Mouse (Mus musculus): Measurements from ENCODE around the gene Slc7a11.
A peak's percentile ranks its signal among the peaks of the same experiment; 100 is the strongest.

Gene Slc7a11

DNA sequence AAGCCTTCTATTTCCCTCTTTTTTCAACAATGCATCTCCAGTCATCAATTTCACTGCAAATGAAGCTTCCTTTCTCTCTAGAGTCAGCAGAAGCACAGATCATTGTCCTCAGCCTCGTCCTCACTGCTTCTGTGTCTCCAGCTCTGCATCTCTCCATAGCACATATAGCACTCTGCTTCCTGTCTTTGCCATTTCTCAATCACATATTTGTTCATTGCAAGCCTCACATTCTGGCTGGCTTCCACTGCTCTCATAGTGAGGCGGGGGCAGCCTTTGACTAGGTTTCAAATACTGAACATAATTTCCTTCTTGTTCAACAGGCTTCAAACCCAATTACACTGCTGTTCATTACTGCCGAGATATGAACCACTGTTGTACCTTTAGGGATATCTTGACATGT is 305.1 kb downstream of the Slc7a11 start:
- DNase-seq (ENCODE audit: low read depth) = no peak

DNA sequence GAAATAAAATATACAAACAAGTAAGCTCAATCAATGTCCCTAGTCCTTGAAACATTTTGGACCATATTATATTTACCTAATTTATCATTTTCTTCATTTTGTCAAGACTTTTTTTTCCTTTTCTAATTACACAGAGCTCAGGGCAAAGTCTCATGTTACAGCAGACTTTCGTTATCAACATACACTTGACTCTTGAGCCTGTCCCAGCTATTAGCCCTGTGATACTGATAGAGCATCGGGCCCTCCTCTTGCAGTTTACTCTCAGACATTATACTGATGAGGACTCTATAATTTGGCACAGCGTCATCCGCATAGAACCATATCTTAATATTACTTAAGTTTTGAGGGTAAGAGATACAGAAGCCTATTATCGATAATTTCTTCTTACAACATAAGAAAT is 311.2 kb downstream of the Slc7a11 start:
- DNase-seq (ENCODE audit: low read depth) = no peak

DNA sequence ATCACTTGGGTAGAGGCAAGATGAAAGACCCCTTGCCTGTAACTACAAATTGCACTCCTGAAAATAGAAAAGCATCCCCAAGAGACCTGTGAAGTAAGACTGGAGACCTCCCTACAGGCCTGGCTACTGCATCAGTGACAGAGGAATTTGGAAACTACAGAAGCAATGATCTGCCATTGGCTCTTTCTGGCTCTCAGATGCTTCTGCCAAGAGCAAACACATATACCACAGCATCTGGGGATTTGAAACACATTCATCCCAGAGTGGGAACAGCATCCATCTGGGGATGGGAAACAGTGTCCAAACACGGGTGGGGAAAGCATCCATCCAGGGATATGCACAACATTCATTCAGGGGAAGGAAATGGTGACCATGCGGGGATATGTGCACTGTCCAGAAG is 313.1 kb downstream of the Slc7a11 start:
- DNase-seq (ENCODE audit: low read depth) = no peak

DNA sequence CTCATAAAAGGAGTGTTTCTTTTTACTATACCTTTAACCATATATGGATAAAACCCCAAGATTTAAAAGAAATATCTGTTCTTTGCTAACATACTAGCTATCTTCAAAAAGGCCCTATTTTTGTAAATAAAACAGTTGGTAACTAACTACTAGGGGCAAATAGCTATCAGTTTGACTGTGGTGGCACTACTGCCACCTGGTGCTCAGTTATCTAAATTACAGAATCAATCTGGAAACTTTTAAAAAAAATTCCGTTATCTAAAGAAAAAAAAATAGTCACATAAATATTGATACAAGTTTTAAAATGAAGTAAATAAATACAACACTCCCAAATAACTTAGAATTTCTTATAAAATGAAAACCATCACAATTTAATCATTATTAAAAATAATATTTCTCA is 322.4 kb downstream of the Slc7a11 start:
- no peak for DNase-seq (ENCODE audit: low read depth)

DNA sequence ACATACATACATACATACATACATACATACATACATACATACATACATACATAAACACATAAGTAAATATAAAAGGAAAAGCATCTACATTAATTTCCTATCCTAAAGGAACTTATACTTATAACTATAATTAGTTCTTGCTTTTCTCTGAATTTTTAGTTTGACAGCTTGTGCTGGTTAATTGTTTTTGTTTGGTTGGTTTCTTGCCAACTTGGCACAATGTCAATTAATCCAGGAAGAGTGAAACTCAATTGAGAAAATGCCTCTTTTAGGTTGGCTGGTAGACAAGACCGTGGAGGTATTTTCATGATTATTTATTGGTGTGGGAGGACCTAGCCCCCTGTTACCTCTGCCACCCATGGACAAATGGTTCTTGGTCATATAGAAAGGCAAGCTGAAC is 327.1 kb downstream of the Slc7a11 start:
- DNase-seq (ENCODE audit: low read depth) = no peak

DNA sequence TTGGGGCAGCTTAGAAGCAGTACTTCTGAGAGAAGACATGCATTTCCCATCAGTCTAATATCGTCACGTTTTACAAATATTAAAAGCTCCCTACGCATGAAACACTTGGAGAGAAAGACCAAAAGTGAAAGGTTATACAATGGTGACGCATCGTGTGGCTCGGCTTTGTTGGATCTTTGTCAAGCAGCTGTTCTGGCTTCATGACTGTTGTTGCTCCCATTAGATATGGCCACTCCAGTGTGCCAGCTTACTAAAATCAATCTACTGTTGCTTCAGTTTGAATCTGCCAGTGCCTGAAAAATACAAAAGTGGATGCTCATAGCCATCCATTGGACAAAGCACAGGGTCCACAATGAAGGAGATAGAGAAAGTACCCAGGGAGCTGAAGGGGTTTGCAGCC is 337.9 kb downstream of the Slc7a11 start:
- DNase-seq (ENCODE audit: low read depth) = no peak

DNA sequence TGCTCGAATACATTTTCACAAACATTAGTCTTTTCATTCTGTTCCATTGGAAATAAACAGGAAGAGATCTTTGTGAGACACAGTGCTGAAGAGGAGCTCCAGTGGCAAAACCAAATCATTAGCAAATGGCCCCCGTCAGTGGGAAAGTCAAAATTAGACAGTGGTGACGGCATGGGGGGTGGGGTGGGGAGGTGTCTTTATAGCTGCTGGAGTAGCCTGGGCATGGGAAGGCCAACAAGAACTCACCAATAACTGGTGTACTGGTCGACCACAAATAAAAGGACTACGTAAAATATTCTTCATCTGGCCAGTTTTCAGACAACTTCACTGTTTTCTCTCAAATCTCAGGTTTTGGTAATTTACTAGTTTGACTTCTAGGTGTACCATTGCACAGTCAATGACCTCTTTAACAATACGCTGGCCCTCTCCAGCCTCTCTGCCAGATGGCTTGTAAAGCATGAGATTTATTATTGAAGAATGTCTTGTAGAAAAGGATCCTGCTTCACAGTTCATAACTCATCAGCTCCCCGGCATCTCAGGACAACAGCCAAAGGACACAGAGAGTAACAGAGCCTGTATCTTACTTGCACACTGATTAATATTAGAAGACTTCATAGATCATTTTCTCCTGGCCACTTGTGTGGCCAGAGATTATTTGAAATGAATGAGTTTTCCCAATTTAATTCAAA is 348.9 kb downstream of the Slc7a11 start:
- DNase-seq (ENCODE audit: low read depth) = no peak

DNA sequence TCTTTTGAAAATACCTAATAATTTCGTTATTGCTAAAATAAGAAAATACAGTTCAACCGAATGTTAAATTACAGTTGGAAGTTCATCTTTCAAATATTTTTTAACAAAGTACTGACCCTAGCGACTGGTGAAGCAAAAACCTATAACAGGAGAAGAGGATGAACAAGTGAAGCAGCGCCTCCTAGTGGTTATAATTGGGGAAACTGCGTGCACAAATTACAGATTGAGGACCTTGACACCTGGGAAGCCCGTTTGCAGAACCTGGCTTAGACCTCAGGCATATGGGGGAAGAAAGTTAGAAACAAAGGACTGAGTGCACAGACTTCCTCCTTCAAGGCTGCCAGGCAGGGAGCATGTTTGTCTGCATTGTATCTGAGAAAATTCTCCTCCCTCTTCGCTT is 366.4 kb downstream of the Slc7a11 start:
- peak; percentile 34 for DNase-seq (ENCODE audit: low read depth)

DNA sequence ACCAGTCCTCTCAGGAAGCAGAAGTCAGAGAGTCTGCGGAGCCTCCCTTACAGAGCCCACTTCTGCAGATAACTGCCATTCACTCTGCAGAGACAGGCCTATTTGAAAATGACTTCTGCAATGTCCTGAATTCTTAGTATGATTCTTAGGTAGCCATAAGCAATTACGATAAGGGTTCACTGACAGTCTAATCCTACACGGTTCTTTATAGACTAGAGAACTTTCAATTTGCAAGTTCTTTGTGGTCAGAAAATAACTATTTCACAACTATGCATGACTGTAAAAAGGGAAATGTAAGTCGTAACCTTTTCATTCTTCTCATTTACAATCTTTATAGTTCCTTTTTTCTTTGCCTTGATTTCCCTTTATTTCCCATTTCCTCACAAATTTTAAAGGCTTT is 380.0 kb downstream of the Slc7a11 start:
- DNase-seq (ENCODE audit: low read depth) = no peak

DNA sequence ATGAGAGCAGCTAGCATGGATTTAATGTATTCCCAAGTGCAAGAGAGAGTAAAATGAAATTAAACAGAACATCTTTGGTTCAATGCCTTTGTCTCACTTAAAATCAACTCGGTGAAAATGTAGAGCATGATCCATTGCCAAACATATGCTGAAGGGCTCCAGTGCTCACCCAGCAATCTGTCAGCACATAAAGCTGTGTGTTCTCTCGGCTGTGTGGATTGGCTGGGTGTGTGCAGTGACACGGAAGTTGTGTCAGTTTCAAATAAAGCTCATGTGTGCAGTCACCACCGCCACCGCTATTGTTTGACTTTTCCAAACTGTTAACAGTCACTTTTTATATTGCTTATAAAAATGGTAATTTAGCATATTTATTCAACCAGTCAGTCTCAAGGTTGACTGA is 398.7 kb downstream of the Slc7a11 start:
- no peak for DNase-seq (ENCODE audit: low read depth)

DNA sequence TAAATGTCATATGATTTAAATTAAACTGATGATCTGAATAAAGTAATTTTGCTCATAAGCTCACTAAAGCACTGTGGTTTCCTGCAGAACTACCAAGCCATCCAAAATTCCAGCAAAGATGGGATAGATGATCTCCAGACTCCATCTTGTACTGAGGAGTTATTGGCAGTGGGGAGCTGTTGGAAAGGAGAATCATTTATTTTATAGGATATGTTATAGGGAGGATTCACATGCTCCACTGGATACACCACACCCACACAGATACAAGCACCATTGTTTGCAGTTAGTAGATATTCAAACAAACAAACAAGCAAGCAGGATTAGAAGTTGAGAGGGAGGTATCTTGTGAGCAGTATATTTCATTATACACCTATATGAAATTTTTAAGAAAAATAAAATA is 399.3 kb downstream of the Slc7a11 start:
- no peak for DNase-seq (ENCODE audit: low read depth)

DNA sequence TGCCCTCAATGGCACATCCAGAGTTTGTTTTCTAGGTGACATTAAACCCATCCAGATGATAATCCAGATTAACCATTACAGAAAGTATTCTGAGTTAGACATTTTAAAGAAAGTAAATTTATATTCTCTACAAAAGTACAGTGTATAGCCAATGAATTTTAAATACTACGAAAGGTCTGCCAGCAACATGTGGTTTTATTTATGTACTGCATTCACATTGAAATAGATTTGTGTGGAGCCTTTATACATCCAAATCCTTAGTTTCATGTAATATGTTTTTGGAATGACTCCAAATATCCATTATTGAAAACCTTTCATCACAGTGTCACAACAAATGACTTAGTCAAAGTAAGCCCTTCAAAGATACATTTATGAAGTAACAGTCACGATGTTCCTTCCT is 402.3 kb downstream of the Slc7a11 start:
- no peak for DNase-seq (ENCODE audit: low read depth)

DNA sequence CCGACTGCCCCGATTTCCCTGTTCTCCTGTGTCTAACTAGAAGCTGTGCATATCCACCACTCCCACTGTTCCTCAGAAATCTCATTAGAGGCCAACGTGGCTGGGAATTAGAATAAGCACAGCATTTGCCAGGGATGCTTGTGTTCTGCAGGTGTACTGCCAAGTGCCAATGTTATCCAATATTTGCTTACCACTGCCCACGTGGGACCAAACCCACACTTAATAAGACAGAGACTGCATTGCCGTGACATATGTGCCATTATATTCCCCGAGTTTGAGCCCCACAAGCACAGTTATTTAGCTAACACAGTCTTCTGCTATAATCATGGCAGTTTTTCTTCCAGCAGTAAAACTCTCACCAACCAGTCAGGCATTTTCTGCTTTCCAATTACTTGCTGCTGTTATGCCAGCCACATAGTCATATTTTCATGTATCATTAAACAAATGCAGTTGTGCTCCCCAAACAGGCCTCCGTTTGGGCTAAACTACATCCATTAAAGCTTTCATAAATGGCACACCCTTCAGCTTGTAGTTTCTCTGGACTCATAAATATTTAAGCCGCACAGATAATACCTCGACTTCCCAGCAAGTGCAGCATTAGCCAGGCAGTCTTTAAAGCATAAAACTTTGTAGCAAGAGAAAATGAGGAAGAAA is 407.4 kb downstream of the Slc7a11 start:
- no peak for DNase-seq (ENCODE audit: low read depth)

DNA sequence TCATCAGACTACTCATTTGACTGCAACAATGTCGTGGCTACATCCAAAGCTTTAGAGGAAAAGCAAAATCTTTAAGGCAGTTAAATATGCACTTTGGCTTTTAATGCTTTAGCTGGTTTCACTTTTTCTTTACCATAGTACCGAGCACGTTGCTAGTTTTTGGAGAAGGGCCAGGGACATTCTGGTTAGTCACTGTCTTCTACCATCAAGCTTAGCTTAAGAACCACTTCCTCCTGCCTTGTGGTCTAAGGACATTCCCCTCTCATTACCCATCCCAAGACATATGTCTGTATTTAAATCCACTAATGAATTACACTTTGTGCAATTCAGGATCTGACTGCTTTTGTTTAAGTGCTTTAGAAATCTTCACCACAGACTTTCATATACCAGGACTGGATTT is 410.1 kb downstream of the Slc7a11 start:
- no peak for DNase-seq (ENCODE audit: low read depth)

DNA sequence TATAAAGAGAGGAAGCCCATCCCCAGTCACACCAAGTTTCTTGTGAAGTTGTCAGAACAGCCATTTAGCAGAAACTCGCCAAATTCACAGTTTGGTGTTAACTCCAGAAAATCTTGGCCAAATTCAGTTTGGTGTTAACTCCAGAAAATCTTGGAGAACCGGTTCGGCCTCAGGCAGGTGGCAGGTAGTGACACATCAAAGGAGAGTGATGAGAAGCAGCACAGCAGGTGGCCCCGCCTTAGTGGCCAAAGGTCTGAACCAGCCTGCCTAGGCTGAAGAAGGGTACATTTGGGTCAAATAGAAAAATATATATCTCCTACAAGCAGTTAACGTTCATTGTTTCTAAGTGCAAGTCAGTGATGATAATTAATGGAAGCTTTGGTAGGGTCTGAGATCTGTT is 417.4 kb downstream of the Slc7a11 start:
- no peak for DNase-seq (ENCODE audit: low read depth)

DNA sequence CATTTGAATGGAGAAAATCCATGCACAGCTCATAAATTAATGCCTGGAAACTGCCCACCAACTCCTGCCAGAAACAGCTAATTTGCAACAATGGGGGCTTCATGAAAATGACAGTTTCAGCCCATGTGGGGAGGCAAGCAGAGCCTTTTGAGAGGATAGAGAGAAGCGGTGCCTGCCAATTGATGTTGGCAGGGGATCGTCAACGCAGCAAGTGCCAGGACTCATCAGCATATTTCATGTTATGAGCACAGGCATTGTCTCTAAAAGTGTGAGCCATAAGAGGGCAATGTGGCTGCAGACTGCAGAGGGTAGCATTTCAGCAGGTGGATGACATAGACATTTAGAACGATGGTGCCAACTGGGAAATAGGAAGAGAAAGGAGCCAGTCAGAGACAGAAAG is 429.0 kb downstream of the Slc7a11 start:
- DNase-seq (ENCODE audit: low read depth) = no peak

DNA sequence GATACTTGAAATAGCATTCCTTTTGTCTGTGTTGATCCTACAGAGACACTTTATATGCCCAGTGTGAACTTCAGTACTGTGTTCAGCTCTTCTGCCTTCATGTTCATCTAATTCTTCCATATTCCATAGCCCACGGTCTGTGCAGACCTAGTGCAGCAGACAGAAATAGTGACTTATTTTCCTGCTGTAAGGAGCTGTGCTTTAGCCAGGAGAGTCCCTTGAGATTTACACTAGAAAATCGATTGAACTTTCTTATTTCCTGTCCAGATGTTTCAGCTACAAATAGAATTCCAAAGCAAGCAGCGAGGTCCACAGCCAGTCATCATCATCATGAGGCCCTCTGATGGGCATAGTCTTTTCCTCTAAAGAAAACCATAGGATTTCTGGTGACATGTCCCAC is 431.4 kb downstream of the Slc7a11 start:
- DNase-seq (ENCODE audit: low read depth) = no peak

DNA sequence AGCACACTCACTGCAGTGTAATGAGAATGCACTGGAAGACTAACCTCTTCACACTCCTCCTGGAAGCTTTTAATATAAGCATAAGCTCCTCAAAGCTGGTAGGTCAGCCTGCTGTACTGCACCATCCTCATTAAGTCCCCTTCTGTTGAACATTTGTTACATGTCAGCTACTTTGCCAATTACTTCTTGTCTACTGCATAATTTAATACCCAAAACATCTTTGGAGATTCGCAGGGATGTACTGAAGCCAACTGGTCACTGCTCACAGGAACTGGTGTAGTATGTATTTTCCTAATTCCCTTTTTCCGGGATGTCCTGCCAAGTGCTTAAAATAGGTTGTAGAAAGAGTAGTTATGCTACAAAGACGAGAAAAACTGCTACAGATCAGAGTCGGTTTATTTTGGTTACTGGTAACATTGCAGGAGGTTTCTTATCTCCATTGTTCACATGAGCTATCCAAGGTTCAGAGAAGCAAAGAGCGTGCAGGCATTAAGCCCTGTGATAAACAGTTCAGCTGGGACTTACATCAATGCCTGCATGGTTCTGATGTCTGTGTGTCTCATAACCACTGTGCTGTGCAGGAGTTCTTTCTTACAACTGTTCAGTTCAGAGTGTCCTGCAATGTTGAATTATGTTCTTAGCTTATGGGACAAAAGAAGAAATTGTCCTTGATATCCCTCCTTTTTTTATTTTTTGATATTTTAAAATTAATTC is 439.3 kb downstream of the Slc7a11 start:
- DNase-seq (ENCODE audit: low read depth) = no peak

DNA sequence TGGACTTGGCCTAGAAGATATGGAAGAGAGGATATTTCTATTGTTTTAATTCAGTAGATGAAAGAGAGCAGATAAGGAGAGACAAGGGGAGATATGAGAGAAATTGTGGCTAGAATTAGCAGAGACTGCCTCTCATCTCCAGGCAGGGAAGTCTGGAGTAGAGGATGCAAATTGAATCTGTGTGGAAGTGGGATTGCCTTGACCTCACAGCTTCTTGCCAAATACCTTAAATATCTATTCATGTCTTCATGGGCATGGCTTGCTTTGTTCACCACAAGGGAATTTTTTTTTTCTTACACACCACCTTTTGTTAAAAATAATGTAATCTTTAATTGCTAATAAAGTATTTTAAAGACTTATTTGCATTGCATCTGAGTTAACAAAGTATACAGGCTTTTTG is 441.3 kb downstream of the Slc7a11 start:
- DNase-seq (ENCODE audit: low read depth) = no peak

DNA sequence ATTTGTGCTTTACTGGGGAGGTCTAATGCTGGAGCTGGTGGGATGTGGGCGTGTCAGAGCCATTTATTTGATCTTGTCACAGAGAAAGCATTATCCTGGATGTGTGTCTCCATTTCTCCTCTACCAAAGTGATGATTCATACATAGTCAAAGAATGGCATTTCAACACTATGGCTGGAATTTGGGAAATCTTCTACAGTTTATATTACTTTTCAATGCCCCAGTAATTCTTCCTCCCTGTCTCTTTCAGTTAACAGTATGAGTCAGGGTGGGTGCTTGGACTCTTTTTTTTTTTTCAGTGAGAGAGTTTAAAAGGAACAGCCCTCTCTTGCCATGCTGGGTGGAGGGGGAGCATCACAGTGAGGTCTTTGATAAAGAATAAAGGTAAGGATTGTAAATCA is 441.8 kb downstream of the Slc7a11 start:
- DNase-seq (ENCODE audit: low read depth) = no peak

DNA sequence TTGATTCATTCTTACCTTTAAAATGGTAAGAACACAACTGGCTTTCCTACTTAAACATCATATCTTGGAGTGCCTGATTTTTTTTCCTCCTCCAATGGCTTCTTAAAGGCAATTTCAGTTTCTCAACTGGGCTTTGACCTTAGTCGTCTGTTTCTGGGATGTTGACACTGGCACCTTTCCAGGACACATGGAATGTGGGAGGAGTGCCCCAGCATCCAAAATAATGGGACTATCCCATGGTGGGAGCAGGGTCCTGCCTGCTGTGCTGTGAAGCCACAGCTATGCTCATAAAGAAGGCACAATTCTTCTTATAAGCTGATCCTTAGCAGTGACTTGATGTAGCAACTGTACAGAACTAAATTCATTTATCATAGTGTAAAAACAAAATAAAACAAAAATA is 450.5 kb downstream of the Slc7a11 start:
- DNase-seq (ENCODE audit: low read depth) = no peak

DNA sequence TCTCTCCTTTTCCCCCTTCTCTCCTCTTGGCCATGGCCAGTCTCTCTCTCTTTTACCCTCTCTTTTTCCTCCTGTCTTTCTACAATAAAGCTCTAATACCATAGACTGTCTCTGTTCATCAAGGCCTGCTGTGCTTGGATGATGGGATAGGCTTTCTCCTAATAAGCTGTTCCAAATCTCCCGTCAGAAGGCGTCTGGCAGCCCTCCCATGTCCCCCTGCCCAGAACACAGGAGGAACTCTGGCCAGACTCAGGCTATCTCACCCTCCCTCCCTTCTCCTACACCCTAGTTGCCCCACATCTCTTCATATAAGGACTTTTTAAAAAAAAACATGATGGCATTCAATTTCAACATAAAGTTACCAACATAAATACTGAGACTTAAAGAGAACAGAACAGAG is 456.2 kb downstream of the Slc7a11 start:
- no peak for DNase-seq (ENCODE audit: low read depth)

DNA sequence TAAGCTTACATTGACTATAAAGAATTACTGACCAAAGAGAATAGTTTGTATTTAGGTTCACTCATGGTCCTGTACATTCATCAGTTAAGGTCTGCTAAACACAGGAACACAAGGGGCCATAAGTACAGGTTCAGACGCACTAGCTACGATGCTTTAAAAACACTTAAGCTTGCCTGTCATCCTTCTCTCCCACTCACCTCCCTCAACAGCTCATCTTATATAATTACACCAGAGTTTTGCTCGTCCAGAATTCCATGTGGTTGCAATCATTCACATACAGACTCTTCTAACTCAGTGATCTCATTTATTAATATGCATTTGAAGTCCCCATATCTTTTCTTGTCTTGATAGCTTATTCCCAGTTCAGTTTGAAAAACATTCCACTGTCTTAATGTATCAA is 458.6 kb downstream of the Slc7a11 start:
- DNase-seq (ENCODE audit: low read depth) = no peak

Data from c-Kit-positive CD71-positive TER-119-negative erythroid progenitor cells, embryonic 14.5 days (primary cell).